Mouse (Mus musculus): ENCODE data around the gene Anapc2. TPM values are rescaled to one million over a fixed set of nuclear protein-coding genes. Genes with fewer than 3 reads are reported as not detected.
"Not testable (repeated sequence)": the region's sequence is repeated elsewhere in the genome, so short reads cannot be mapped to it uniquely, and the experiment has no call there.

Anapc2 gene
- total RNA-seq, 2 experiments from 2014 or later = 78.9 to 82.8 TPM

DNA sequence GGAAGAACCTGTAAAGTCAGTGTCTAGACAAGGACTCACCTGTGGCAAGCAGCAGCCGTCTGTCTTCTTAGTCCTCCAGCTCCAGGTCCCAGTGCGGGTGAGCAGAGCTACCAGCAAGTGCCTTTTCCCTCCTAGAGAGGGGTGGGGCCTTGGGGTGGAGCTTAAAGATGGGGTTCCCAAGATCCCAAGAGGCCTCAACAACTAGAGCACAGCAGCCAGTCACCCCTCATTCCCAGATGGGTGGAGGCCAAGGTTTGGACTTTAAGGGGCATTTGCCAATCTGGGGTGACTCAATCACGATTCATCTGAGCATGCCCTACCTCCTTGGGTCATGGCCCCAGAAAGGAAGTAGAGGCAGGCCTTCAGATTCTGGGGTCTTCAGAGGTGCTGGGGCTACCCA lies 32.5 kb upstream of the Anapc2 start:
- no peak for DNase-seq (ENCODE audit: low spot score in 2 of 2)
- intact Hi-C loops (cut with DNase I) = no loop called here

DNA sequence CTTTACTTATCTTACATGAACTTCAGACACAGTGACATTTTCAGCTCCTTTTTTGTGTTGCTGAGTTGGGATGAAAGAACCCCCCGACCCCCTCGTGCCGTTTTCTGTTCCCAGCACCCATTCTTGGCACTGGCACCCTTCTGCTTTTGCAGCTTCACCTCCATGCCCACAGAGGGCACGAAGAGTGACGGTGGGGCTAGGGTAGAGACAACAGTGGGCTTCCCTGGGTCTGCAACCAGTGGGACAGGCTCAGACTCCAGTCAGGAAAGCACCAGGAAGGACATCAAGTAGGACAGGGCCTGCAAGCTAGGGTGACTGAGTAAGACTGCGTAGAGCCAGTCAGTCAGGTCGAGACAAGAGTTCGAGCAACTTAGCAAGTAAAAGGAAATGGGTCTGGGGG lies 32.0 kb upstream of the Anapc2 start:
- no peak for DNase-seq (ENCODE audit: low spot score in 2 of 2)
- intact Hi-C loops (cut with DNase I) = no loop called here

DNA sequence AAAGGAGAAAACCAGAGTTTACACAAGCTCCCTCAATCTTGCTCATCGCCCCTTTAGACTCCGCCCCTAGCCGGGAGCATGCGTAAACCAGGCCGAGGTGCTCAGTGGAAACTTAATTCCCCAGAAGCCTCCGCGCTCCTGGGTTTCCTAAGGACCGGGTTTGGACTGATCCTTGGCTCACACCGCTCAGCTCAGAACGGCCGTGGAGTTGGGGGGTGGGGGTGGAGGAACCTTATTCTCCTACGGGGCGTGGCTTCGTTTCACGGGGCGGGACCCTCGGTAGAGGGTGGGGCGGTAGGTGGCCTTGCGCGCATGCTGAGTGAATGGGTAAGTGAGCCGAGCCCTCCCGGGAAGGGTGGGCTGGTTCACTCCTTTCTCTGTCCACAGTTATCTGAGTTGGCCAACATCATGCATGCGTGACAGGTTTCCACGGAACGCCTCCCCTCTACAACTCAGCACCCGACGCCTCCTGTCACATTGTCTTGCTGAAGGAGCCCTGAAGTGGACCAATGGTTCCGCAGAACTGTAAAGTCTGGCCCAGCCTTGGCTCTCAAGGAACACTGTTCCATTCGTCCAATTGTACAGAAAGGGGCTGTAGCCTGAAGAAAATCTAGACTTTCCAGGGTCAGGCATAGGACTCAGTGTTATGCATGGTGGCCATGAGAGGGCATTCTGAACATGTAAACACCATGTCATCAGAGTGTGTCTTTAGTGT lies 31.4 kb upstream of the Anapc2 start:
- intact Hi-C loops (cut with DNase I) = no loop called here
- DNase-seq (ENCODE audit: low spot score in 2 of 2) = peak; percentile 71 to 72

DNA sequence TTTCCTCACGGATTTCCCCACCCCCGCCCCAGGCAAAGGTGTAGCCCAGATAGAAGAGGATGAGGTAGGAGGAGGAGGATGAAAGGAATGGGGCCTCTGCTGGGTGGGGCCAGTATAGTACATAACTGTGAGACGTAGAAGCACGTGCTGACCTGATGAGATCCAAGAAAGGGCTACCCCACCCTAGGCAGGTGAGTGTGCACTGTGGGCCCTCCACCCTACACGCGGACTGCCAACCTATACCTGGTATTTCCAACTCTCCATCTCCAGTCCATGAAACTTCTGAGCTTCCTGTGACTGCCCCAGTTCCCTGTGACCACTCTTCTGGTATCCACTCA lies 30.9 kb upstream of the Anapc2 start:
- DNase-seq (ENCODE audit: low spot score in 2 of 2) = no peak
- intact Hi-C loops (cut with DNase I) = no loop called here

- peak; percentile 60 to 72 for DNase-seq (ENCODE audit: low spot score in 2 of 2)
Measured at GRCm38 (mm10) chr2:25242101-25242506, 30.2 kb upstream of the Anapc2 start, which contains the start of the genes Rnf208 and Cysrt1. Gene Rnf208 (plus strand): TSS chr2:25242255. Gene Cysrt1 (minus strand): TSS chr2:25242452.

GRCm38 (mm10) chr2:25243342-25243741 lies 28.9 kb upstream of the Anapc2 start:
- intact Hi-C loops (cut with DNase I) = no loop called here
- DNase-seq (ENCODE audit: low spot score in 2 of 2) = no peak

More at GRCm38 (mm10) chr2:25242101-25242506, 30.2 kb upstream of the Anapc2 start, which contains the start of the genes Rnf208 and Cysrt1:
- intact Hi-C loops (cut with DNase I) = no loop called here

- DNase-seq (ENCODE audit: low spot score in 2 of 2) = no peak
- intact Hi-C loops (cut with DNase I) = no loop called here
Measured at GRCm38 (mm10) chr2:25244144-25244543, 28.1 kb upstream of the Anapc2 start.

DNA sequence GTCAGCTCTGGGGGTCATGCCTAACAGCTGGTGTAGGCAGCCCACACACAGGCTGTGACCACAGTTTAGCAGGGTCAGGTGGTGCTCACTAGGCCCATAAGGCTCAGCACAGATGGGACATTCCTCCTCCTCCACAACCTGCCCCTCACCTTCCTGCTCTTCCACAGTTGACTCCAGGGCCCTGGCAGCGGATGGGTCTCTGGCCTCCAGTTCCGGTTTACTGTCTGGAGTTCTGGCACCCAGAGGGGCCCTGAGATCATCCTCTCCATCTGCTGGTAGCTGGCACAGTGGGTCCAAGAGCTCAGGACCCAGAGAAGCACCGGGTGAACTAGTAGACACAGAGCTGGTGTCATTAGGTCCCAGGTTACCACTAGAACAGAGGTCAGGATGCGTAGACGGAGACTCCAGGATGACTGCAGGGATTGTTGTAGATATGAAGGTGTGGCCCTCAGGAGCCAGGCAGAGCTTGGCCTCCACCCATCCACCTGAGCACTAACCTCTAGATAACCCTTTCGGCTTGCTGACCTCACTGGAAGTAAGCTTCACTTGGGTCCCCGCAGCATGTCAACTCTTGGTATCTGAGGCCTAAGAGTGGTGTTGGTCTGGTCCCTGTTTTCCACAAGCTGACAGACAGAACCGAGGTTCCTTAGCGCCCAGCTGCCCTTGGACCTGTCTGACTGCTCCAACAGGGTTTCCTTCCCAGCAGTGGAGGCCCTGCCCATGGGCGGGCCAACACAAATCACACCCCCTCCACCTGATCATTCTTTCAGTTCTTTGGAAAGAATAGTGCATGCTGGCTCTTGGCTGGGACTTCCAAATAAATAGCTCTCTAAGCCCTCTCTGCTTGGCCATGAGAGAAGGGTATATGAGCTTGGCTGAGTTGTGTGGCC lies 25.9 kb upstream of the Anapc2 start, which contains the start of gene AL732309.1:
Gene AL732309.1, minus strand, starts transcription at position 681 of the 890 bp plus-strand sequence.
- intact Hi-C loops (cut with DNase I) = no loop called here

GRCm38 (mm10) chr2:25252331-25252730 lies 19.9 kb upstream of the Anapc2 start:
- no peak for DNase-seq (ENCODE audit: low spot score in 2 of 2)
- intact Hi-C loops (cut with DNase I) = no loop called here

More for the DNA sequence above, 25.9 kb upstream of the Anapc2 start, which contains the start of gene AL732309.1:
- no peak for DNase-seq (ENCODE audit: low spot score in 2 of 2)

- intact Hi-C loops (cut with DNase I) = loop anchor here (2.0 kb wide), 1 partner anchor 61 kb away; no protein-coding TSS in a partner anchor
Measured at GRCm38 (mm10) chr2:25255284-25255779, 16.9 kb upstream of the Anapc2 start, which contains the start of gene Tmem203. Gene Tmem203 (plus strand): TSS chr2:25255439.

DNA sequence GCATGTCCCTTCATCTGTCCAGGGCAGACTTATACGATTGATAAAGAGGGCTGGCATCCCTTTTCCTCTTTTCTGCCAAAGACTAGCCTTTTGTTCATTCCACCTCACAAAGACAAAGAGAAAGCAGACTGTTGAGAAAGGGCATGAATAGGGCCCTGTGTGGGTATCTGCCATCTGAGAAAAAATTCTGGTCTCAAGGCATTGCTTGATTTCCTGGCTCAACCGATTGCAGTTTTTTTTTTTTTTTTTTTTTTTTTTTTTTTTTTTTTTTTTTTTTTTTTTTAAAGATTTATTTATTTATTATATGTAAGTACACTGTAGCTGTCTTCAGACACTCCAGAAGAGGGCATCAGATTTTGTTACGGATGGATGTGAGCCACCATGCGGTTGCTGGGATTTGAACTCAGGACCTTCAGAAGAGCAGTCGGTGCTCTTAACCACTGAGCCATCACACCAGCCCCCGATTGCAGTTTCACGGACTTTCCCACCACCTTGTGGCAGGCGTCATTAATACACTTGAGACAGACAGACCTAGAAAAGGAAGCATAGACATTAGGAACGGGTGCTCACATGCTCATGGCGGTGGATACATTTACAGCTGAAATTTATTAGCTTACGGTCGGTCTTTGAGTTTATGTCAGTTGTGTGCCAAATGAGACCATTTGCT lies 15.7 kb upstream of the Anapc2 start:
- intact Hi-C loops (cut with DNase I); DNase-seq (ENCODE audit: low spot score in 2 of 2): not testable (repeated sequence)

More at GRCm38 (mm10) chr2:25255284-25255779, 16.9 kb upstream of the Anapc2 start, which contains the start of gene Tmem203:
- peak; percentile 88 to 90 for DNase-seq (ENCODE audit: low spot score in 2 of 2)

DNA sequence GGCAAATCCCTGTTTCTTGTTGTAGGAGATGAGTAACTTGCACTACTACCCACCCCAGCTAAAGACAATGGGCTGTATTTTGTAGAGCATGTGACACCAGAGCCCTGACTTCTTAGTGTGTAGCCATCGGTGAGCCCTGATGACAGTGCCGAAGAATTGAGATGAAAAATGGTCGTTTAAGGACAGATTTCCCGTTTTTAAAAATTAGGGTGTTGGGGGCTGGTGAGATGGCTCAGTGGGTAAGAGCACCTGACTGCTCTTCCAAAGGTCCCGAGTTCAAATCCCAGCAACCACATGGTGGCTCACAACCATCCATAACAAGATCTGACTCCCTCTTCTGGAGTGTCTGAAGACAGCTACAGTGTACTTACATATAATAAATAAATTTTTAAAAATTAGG lies 15.0 kb upstream of the Anapc2 start:
- DNase-seq (ENCODE audit: low spot score in 2 of 2); intact Hi-C loops (cut with DNase I): not testable (repeated sequence)

- intact Hi-C loops (cut with DNase I) = no loop called here
- no peak for DNase-seq (ENCODE audit: low spot score in 2 of 2)
Measured at GRCm38 (mm10) chr2:25258887-25259286, 13.4 kb upstream of the Anapc2 start.

GRCm38 (mm10) chr2:25261870-25262269 lies 10.4 kb upstream of the Anapc2 start:
- DNase-seq (ENCODE audit: low spot score in 2 of 2) = no peak
- intact Hi-C loops (cut with DNase I) = loop anchor here (2.0 kb wide), 1 partner anchor 37 kb away; the partner anchor contains the start of gene Tubb4b

- intact Hi-C loops (cut with DNase I) = loop anchor here (2.0 kb wide), 1 partner anchor 38 kb away; the partner anchor contains the start of gene Tubb4b
Measured at GRCm38 (mm10) chr2:25262291-25262767, 9.9 kb upstream of the Anapc2 start, which contains the start of gene Tprn. Gene Tprn (plus strand): TSS chr2:25262618.

DNA sequence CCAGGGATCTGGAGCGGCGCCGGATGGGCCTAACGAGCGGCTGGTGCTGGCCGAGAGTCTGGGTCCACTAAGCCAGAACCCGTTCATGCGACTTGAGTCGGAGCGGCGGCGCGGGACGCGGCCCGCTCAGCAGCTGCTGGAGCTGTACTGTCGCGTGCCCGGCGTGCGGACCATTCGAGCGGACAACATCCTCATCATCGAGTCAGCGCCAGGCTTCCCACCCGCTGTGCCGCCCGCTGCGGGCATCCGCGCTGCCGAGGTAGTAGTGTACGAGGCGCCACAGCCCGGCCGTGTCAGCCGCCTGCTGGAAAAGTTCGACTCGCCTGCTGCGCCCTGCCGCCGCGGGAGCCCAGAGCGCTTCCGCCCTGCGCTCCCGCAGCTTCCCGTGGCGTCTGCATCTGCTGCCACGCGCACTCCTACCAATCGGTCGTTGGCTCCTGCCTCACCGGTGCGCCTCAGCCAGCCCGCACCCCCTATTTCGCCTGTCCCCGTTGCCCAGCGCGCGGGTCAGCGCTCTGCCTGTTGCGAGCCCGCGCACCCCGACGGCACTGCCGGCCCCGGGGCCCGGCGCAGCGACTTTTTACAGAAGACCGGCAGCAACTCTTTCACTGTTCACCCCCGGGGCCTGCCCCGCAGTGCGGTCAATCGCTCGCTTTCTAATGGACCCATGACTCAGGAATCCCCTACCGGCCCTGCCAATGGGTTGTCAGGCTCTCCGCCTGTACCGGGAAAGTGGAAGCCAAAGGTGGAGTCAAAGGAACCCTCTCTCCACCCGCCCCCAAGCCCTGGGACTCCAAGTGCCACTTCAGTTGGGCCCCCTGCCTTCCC lies 9.3 kb upstream of the Anapc2 start:
- intact Hi-C loops (cut with DNase I) = loop anchor here (2.0 kb wide), 1 partner anchor 38 kb away; the partner anchor contains the start of gene Tubb4b
- no peak for DNase-seq (ENCODE audit: low spot score in 2 of 2)

More at GRCm38 (mm10) chr2:25262291-25262767, 9.9 kb upstream of the Anapc2 start, which contains the start of gene Tprn:
- DNase-seq (ENCODE audit: low spot score in 2 of 2) = peak; percentile 92 to 94

DNA sequence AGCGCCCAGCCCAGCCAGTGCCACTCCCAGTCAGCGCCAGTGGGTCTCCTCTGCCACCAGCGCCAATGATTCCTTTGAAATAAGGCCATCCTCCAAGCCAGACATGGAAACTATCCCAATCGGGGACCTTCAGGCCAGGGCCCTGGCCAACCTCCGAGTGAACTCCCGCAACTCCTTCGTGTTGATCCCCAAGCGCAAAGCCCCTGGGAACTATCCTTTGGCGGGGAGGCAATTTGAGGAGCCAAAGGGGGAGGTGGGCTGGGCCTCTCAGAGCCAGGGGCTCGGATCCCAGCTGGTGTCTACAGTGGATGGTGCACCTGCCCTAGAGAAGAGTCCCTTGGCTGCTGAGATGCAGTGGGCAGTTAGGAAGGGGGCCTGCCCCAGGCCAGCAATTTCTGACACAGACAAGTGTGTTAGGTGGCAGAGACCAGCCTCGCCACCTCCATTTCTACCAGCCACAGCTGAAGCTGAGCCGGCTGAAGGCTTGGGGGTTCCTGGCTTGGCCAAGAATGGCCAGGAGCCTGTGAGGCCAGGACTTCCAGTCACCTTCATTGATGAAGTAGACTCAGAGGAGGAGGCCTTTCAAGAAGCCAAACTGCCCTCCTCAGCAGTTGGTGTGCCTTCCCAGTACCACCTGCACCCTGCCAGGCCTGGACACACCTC lies 8.5 kb upstream of the Anapc2 start:
- intact Hi-C loops (cut with DNase I) = loop anchor here (2.0 kb wide), 1 partner anchor 39 kb away; the partner anchor contains the start of gene Tubb4b
- DNase-seq (ENCODE audit: low spot score in 2 of 2) = no peak

- intact Hi-C loops (cut with DNase I) = no loop called here
- DNase-seq (ENCODE audit: low spot score in 2 of 2) = no peak
Measured at GRCm38 (mm10) chr2:25264286-25264660, 8.0 kb upstream of the Anapc2 start.

All from left cerebral cortex, postnatal 36 days (tissue).